9 mouse cellular contexts compared by ENCODE assay signal in the genomic region with DNA sequence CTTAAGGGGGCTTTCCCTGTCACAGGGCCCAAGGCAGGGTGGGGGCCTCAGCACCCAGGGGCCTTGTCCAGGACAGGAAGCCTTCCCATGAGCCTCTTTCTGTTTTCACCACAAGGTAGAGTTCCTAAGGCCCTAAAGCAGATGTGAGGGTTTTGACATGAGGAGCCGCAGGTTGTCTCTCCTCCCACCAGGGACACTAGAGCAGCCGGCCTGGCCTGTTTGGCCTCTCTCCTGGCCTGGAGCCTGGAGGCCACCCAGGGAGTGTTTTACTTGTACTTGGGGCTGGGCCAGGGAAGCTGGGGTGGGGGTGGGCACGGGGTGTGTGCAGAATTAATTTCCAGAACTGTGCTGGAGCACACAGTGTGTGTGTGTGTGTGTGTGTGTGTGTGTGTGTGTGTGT. TPM values are rescaled to one million over a fixed set of nuclear protein-coding genes. Genes with fewer than 3 reads are reported as not detected.
DNase-seq lines count a peak whose midpoint lies in the region; ATAC-seq and TF ChIP-seq lines count a peak whose summit lies in the region.
"Had no signal": no experiment of that assay in that cellular context is flagged by ENCODE, and none has a peak within 500 bp of the region (broad histone marks: within the 10 kb centered on the region; RNA-seq: fewer than 3 reads in every experiment).

No protein-coding gene starts in this region.

- no peak for TF ChIP-seq POLR2A in lung, adult 2 months (IDR thresholded peaks at IDR 0.05; ENCODE audit: borderline replicate concordance, extremely low read depth, low read depth, low read length)

- H3K9ac ChIP-seq in midbrain, embryonic 14.5 days (replicated peaks; ENCODE audit: low read length): no peak overlapping the region
- no peak overlapping the region for H3K9ac ChIP-seq in midbrain, embryonic 13.5 days (replicated peaks)

- intact Hi-C loops in heart, postnatal 10 days (cut with DNase I): no loop called here

- peak; percentile 25 for DNase-seq in adrenal gland, adult 2 months
- no peak for DNase-seq in adrenal gland, postnatal 4 days (ENCODE audit: low spot score in 2 of 2)
- DNase-seq in midbrain, embryonic 14.5 days: peak; percentile 69
- DNase-seq in heart, postnatal 10 days: peak; percentile 84 to 88
- peak; percentile 41 for DNase-seq in lung, adult 2 months
- no peak for DNase-seq in frontal cortex, postnatal 14 days (ENCODE audit: low spot score in 2 of 2)

- H3K9me3 ChIP-seq in midbrain, embryonic 14.5 days (ENCODE audit: control insufficient read depth, low read length): no peaks in the 10 kb centered on the region
- no peaks in the 10 kb centered on the region for H3K9me3 ChIP-seq in midbrain, embryonic 13.5 days

- WGBS in midbrain, embryonic 14.5 days: 37% methylated on average over 3 of the region's 3 CpGs
- 24% methylated on average over 3 of the region's 3 CpGs for WGBS in midbrain, embryonic 13.5 days
- WGBS in lung, adult 2 months: 12% methylated on average over 3 of the region's 3 CpGs

- no peak for ATAC-seq in midbrain, embryonic 14.5 days (ENCODE audit: low FRiP score, low TSS enrichment)
- no peak for ATAC-seq in midbrain, embryonic 13.5 days
- ATAC-seq in erythroid progenitor cell, adult 5-6 weeks (replicated peaks; ENCODE audit: low FRiP score, poor library complexity, severe bottlenecking): no peak

- no peaks in the 10 kb centered on the region for H3K36me3 ChIP-seq in midbrain, embryonic 14.5 days (ENCODE audit: control insufficient read depth, insufficient read depth, low read length)
- H3K36me3 ChIP-seq in midbrain, embryonic 13.5 days: no peaks in the 10 kb centered on the region

- H3K4me1 ChIP-seq in midbrain, embryonic 14.5 days (ENCODE audit: control insufficient read depth, insufficient read depth, low read length): no peaks in the 10 kb centered on the region; the same call in 1 of the 2 replicates
- peaks cover 7% of the 10 kb centered on the region; the same call in 1 of the 2 replicates for H3K4me1 ChIP-seq in midbrain, embryonic 13.5 days (replicated peaks)
- peaks cover 23% of the 10 kb centered on the region for H3K4me1 ChIP-seq in lung, adult 2 months (ENCODE audit: control insufficient read depth, insufficient read depth, low read length)

- H3K27ac ChIP-seq in midbrain, embryonic 14.5 days (replicated peaks; ENCODE audit: low read depth, low read length): no peak overlapping the region
- no peak overlapping the region for H3K27ac ChIP-seq in midbrain, embryonic 13.5 days

- H3K27me3 ChIP-seq in midbrain, embryonic 14.5 days (ENCODE audit: control insufficient read depth, insufficient read depth, low read length): no peaks in the 10 kb centered on the region
- no peaks in the 10 kb centered on the region for H3K27me3 ChIP-seq in midbrain, embryonic 13.5 days

- no peak overlapping the region for H3K4me3 ChIP-seq in midbrain, embryonic 14.5 days (replicated peaks; ENCODE audit: low read depth, low read length)
- no peak overlapping the region for H3K4me3 ChIP-seq in midbrain, embryonic 13.5 days (replicated peaks)
- H3K4me3 ChIP-seq in lung, adult 2 months (replicated peaks; ENCODE audit: extremely low read depth, low read depth, low read length): no peak overlapping the region

- TF ChIP-seq CTCF in lung, adult 2 months (IDR thresholded peaks at IDR 0.05; ENCODE audit: insufficient read depth, low read length): 0 out of 2 replicates have a peak, but pooled peaks have one; percentile 14

- no peak overlapping the region for H3K4me2 ChIP-seq in midbrain, embryonic 14.5 days (ENCODE audit: low read length)
- no peak overlapping the region for H3K4me2 ChIP-seq in midbrain, embryonic 13.5 days (replicated peaks)

RNA-seq across cellular contexts. Expression of a gene that starts 5.4 kb away (rescaled TPM):
- total RNA-seq in adrenal gland, adult 2 months (2021): 10 to 100 TPM; 17.5 to 29.6 TPM
- polyA plus RNA-seq in adrenal gland, adult 2 months (2012; rRNA removed): 13.3 and 13.5 TPM in 2 replicates
- 10 to 100 TPM; 33.6 to 34.6 TPM for total RNA-seq in adrenal gland, postnatal 4 days (2021)
- 45.2 and 49.3 TPM in 2 replicates for polyA plus RNA-seq in midbrain, embryonic 14.5 days (2014; fragmentation: Nextera tagmentation; extraction: Ambion mirVana)
- 65.7 and 66.7 TPM in 2 replicates for polyA plus RNA-seq in midbrain, embryonic 13.5 days (2015; fragmentation: Nextera tagmentation; extraction: Ambion mirVana)
- 10 to 100 TPM; 82.1 to 94.6 TPM for total RNA-seq in heart, postnatal 10 days (2021)
- 51.5 and 70.6 TPM in 2 replicates for polyA plus RNA-seq in lung, adult 2 months (2012; rRNA removed)
- total RNA-seq in erythroid progenitor cell, adult 5-6 weeks (2015; ENCODE audit: low replicate concordance): not detected in 2 replicates
- total RNA-seq in erythroid progenitor cell, adult 5-6 weeks (2017; ENCODE audit: low replicate concordance): not detected in 2 replicates

RNA-seq across cellular contexts. Expression of a gene that starts 31.2 kb away (rescaled TPM):
- 1 to 10 TPM; 1.0 to 1.6 TPM for total RNA-seq in adrenal gland, adult 2 months (2021)
- polyA plus RNA-seq in adrenal gland, adult 2 months (2012; rRNA removed): 7.5 and 9.0 TPM in 2 replicates
- total RNA-seq in adrenal gland, postnatal 4 days (2021): 1 to 10 TPM; 4.9 to 7.1 TPM
- polyA plus RNA-seq in midbrain, embryonic 14.5 days (2014; fragmentation: Nextera tagmentation; extraction: Ambion mirVana): 12.4 and 14.3 TPM in 2 replicates
- polyA plus RNA-seq in midbrain, embryonic 13.5 days (2015; fragmentation: Nextera tagmentation; extraction: Ambion mirVana): 16.7 and 17.7 TPM in 2 replicates
- 1 to 10 TPM in 1 of 2 experiments, under 1 TPM in 1; 0.69 to 2.3 TPM for total RNA-seq in heart, postnatal 10 days (2021)
- 1.6 and 3.0 TPM in 2 replicates for polyA plus RNA-seq in lung, adult 2 months (2012; rRNA removed)
- not detected in 2 replicates for total RNA-seq in erythroid progenitor cell, adult 5-6 weeks (2015; ENCODE audit: low replicate concordance)
- total RNA-seq in erythroid progenitor cell, adult 5-6 weeks (2017; ENCODE audit: low replicate concordance): not detected in 2 replicates
- total RNA-seq: neutrophil, adult 5-6 weeks had no signal

RNA-seq across cellular contexts. Expression of a gene that starts 59.3 kb away (rescaled TPM):
- under 1 TPM; 0.69 to 0.76 TPM for total RNA-seq in adrenal gland, adult 2 months (2021)
- 0.85 and 1.4 TPM in 2 replicates for polyA plus RNA-seq in adrenal gland, adult 2 months (2012; rRNA removed)
- 1 to 10 TPM; 1.1 to 1.3 TPM for total RNA-seq in adrenal gland, postnatal 4 days (2021)
- 1.3 and 1.6 TPM in 2 replicates for polyA plus RNA-seq in midbrain, embryonic 14.5 days (2014; fragmentation: Nextera tagmentation; extraction: Ambion mirVana)
- polyA plus RNA-seq in midbrain, embryonic 13.5 days (2015; fragmentation: Nextera tagmentation; extraction: Ambion mirVana): 2.0 and 2.9 TPM in 2 replicates
- total RNA-seq in heart, postnatal 10 days (2021): 1 to 10 TPM; 1.5 to 3.2 TPM
- 1.3 and 1.8 TPM in 2 replicates for polyA plus RNA-seq in lung, adult 2 months (2012; rRNA removed)
- total RNA-seq in erythroid progenitor cell, adult 5-6 weeks (2015; ENCODE audit: low replicate concordance): not detected in 2 replicates
- total RNA-seq in erythroid progenitor cell, adult 5-6 weeks (2017; ENCODE audit: low replicate concordance): not detected in 2 replicates
- total RNA-seq: neutrophil, adult 5-6 weeks had no signal

Comparison
In these comparisons a context has a peak if more than half of its experiments do, and no peak if none do; other contexts are left out.
1. DNase-seq: peak in adrenal gland, adult 2 months (single experiment), midbrain, embryonic 14.5 days (single experiment), heart, postnatal 10 days (2 of 2) and lung, adult 2 months (single experiment); none in adrenal gland, postnatal 4 days (0 of 2) and frontal cortex, postnatal 14 days (0 of 2).
2. RNA of a gene that starts 5.4 kb away (total RNA-seq): 82.1 to 94.6 TPM in heart, postnatal 10 days, 33.6 to 34.6 TPM in adrenal gland, postnatal 4 days and 17.5 to 29.6 TPM in adrenal gland, adult 2 months; not detected in erythroid progenitor cell, adult 5-6 weeks; every median in the first group is over 10 times any median in the second.